Mouse (Mus musculus): ENCODE data around the gene N4bp2. TPM values are rescaled to one million over a fixed set of nuclear protein-coding genes. Genes with fewer than 3 reads are reported as not detected.

The N4bp2 gene
- total and polyA plus RNA-seq, 3 experiments: 11.4 to 50.6 (median 12.9) TPM

GRCm38 (mm10) chr5:65795293-65795993, 32.1 kb downstream of the N4bp2 start:
- Histone ChIP-seq H3K79me2 (ENCODE audit: control insufficient read depth, insufficient read depth, low read length, poor library complexity) (no peaks in the 10 kb centered on the region), H3K36me3 (ENCODE audit: control insufficient read depth in 1 of 2, insufficient read depth in 2 of 2, low read length in 2 of 2) (peaks cover 0 to 26% of the 10 kb centered on the region in 2 experiments; a peak in 2 of 4 replicates), H3K9me3 (replicated peaks; ENCODE audit: insufficient read depth, low read length) (no peaks in the 10 kb centered on the region), H3K4me3 (ENCODE audit: control insufficient read depth in 1 of 2, insufficient read depth in 1 of 2, low read depth in 2 of 2, low read length in 2 of 2) (peak overlapping the region; percentile 27 to 30), H3K4me1 (ENCODE audit: control insufficient read depth in 1 of 2, insufficient read depth in 2 of 2, low read length in 2 of 2) (peaks cover 3 to 14% of the 10 kb centered on the region in 2 experiments), H3K27me3 (ENCODE audit: control insufficient read depth in 1 of 2, insufficient read depth in 2 of 2, low read length in 2 of 2) (no peaks in the 10 kb centered on the region), H3K9ac (ENCODE audit: control insufficient read depth, low read depth, low read length, poor library complexity, severe bottlenecking) (peak overlapping the region; percentile 69), H3K27ac (ENCODE audit: control insufficient read depth, low read depth, low read length) (peak overlapping the region; percentile 100)
- DNase-seq (ENCODE audit: low read depth, low spot score): peak; percentile 95
- peak; percentile 93 for TF ChIP-seq MAX (IDR thresholded peaks at IDR 0.05; ENCODE audit: low read length)
- peak; percentile 95 for TF ChIP-seq USF1 (IDR thresholded peaks at IDR 0.05; ENCODE audit: low read depth, low read length)
- TF ChIP-seq ZC3H11A (IDR thresholded peaks at IDR 0.05; ENCODE audit: low read depth, low read length): no peak
- TF ChIP-seq CTCF (IDR thresholded peaks at IDR 0.05 in 2 of 3, conservative IDR thresholded peaks at IDR 0.05 in 1 of 3; ENCODE audit: control insufficient read depth in 1 of 3, insufficient read depth in 1 of 3, low read depth in 2 of 3, low read length in 3 of 3, poor library complexity in 1 of 3, severe bottlenecking in 1 of 3): no peak
- TF ChIP-seq UBTF (IDR thresholded peaks at IDR 0.05; ENCODE audit: borderline replicate concordance, insufficient read depth, low read depth, low read length): no peak
- TF ChIP-seq POLR2A (IDR thresholded peaks at IDR 0.05; ENCODE audit: control insufficient read depth in 1 of 2, insufficient read depth in 1 of 2, low read depth in 1 of 2, low read length in 2 of 2, poor library complexity in 1 of 2): no peak
- peak; percentile 93 for TF ChIP-seq POLR2AphosphoS5 (IDR thresholded peaks at IDR 0.05; ENCODE audit: borderline replicate concordance, low read depth, low read length)
- TF ChIP-seq JUND (IDR thresholded peaks at IDR 0.05; ENCODE audit: low read depth, low read length): no peak
- TF ChIP-seq CHD2 (IDR thresholded peaks at IDR 0.05; ENCODE audit: low read length): no peak
- TF ChIP-seq MYC (IDR thresholded peaks at IDR 0.05; ENCODE audit: low read depth, low read length): peak; percentile 81
- TF ChIP-seq POLR2AphosphoS2 (IDR thresholded peaks at IDR 0.05; ENCODE audit: low read length): no peak; the same call in 1 of the 2 replicates
- peak; percentile 99 for TF ChIP-seq TAL1 (IDR thresholded peaks at IDR 0.05; ENCODE audit: low read length)
- no peak for TF ChIP-seq MEF2A (IDR thresholded peaks at IDR 0.05; ENCODE audit: extremely low read depth, insufficient replicate concordance, low read depth, low read length, poor library complexity, severe bottlenecking)
- peak; percentile 86 for TF ChIP-seq MXI1 (IDR thresholded peaks at IDR 0.05; ENCODE audit: low read depth, low read length)
- no peak for TF ChIP-seq SMC3 (IDR thresholded peaks at IDR 0.05; ENCODE audit: low read depth, low read length)
- TF ChIP-seq SIN3A (IDR thresholded peaks at IDR 0.05; ENCODE audit: low read length): peak; percentile 79
- 0 out of 2 replicates have a peak, but pooled peaks have one; percentile 38 for TF ChIP-seq ZNF384 (IDR thresholded peaks at IDR 0.05; ENCODE audit: low read depth, low read length)
- TF ChIP-seq ZMIZ1 (IDR thresholded peaks at IDR 0.05; ENCODE audit: low read depth, low read length): no peak
- no peak for TF ChIP-seq RAD21 (IDR thresholded peaks at IDR 0.05; ENCODE audit: low read depth, low read length)
- peak; percentile 66; the same call in 1 of the 2 replicates for TF ChIP-seq BHLHE40 (IDR thresholded peaks at IDR 0.05; ENCODE audit: borderline replicate concordance, low read depth, low read length)
- TF ChIP-seq KAT2A (conservative IDR thresholded peaks at IDR 0.05; ENCODE audit: low read depth, low read length): no peak
- TF ChIP-seq MAFK (IDR thresholded peaks at IDR 0.05; ENCODE audit: borderline replicate concordance, low read depth, low read length): no peak
- no peak for TF ChIP-seq NRF1 (IDR thresholded peaks at IDR 0.05; ENCODE audit: insufficient read depth, low read depth, low read length, poor library complexity, severe bottlenecking)
- peak; percentile 95 for TF ChIP-seq TCF12 (IDR thresholded peaks at IDR 0.05; ENCODE audit: low read depth, low read length)
- no peak; the same call in 1 of the 2 replicates for TF ChIP-seq NELFE (IDR thresholded peaks at IDR 0.05; ENCODE audit: low read depth, low read length)
- peak; percentile 51; the same call in 1 of the 2 replicates for TF ChIP-seq RCOR1 (IDR thresholded peaks at IDR 0.05; ENCODE audit: low read depth, low read length)
- no peak for TF ChIP-seq ELF1 (IDR thresholded peaks at IDR 0.05; ENCODE audit: low read depth, low read length)
- 0 out of 2 replicates have a peak, but pooled peaks have one; percentile 82 for TF ChIP-seq CHD1 (IDR thresholded peaks at IDR 0.05; ENCODE audit: low read depth, low read length)
- TF ChIP-seq USF2 (IDR thresholded peaks at IDR 0.05; ENCODE audit: borderline replicate concordance in 1 of 2, insufficient read depth in 1 of 2, low read depth in 1 of 2, low read length in 2 of 2): peak in 1 of 2 experiments; percentile 71; a peak in 2 of 4 replicates
- TF ChIP-seq TBP (IDR thresholded peaks at IDR 0.05; ENCODE audit: low read depth, low read length): peak; percentile 47; the same call in 1 of the 2 replicates
- TF ChIP-seq E2F4 (IDR thresholded peaks at IDR 0.05; ENCODE audit: borderline replicate concordance, low read depth, low read length): no peak
- peak; percentile 87 to 88 for TF ChIP-seq EP300 (IDR thresholded peaks at IDR 0.05; ENCODE audit: low read depth in 1 of 2, low read length in 2 of 2)
- no peak for TF ChIP-seq GABPA (IDR thresholded peaks at IDR 0.05; ENCODE audit: low read depth, low read length)
- TF ChIP-seq GATA1 (IDR thresholded peaks at IDR 0.05; ENCODE audit: low read depth, low read length): peak; percentile 85
- peak; percentile 94 for TF ChIP-seq ETS1 (IDR thresholded peaks at IDR 0.05; ENCODE audit: low read depth, low read length)
- no peak for TF ChIP-seq ZKSCAN1 (IDR thresholded peaks at IDR 0.05; ENCODE audit: low read depth, low read length)

All from MEL (cell line).